Mouse (Mus musculus) embryonic stem cell, embryonic (primary cell): ENCODE results near the gene Trp73.

Experiments
- CTCF ChIA-PET, 4 experiments: fragments of 300-600 bp in 2 of 4; fragments of 350-600 bp in 2 of 4; sonication (Branson Sonifier 250); formaldehyde crosslinking; loops; one replicate each; lab custom pipeline; 2022; ENCODE audit warnings: inconsistent platforms in 2 of 4; lab: Charles Lee
- POLR2A ChIA-PET, 4 experiments: fragments of 300-600 bp in 2 of 4; fragments of 350-600 bp in 2 of 4; sonication (Branson Sonifier 250); formaldehyde crosslinking; loops; one replicate each; lab custom pipeline; 2022; ENCODE audit warnings: antibody characterized with exemption in 4 of 4, inconsistent platforms in 1 of 4; lab: Charles Lee

The Trp73 gene

DNA sequence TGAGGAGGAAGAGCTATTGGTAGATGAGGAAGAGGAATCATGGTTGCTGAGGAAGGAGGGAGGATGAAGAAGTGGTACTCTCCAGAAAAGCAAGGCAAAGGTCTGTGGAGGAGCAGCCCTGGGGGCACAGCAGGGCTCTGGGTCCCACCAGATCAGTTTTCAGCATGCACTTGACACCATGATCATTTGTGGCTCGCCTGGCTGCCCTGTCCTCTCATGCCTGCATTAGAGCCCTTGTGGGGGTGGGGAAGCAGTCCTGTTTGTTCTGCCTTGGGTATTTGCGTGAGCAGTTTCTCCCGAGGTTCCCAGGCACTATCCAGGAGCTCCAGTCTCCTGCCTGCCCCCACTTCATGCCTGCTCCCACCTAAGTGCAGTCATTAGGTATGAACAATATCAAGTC lies 102.9 kb downstream of the Trp73 start:
- ChIA-PET POLR2A (interaction anchor here in 1 of 4 experiments (2.6 kb wide), 1 partner anchor 22 kb away, joined by 7 read pairs; no protein-coding TSS in a partner anchor), CTCF (interaction anchor here (0.6 to 2.7 kb wide), 9 partner anchors 11 to 1028 kb away, joined by 3 to 11 read pairs (median 4); partner anchors contain the start of gene Smim1 (in 2 of the 4))

DNA sequence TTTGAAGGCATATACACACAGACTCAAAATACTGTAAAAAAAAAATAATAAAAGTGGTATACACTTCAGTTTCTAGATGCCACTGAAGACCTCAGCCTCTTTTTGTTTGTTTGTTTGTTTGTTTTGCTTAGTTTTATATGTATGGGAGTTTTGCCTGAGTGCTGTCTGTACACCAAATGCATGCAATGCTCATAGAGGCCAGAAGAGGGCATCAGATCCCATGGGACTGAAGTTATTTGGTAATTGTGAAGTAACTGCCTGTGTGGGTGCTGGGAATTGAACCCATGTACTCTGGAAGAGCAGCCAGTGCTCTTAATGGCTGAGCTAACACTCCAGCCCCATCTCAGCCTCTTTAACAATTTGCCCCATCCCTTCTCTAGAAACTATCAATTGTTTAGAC lies 111.4 kb downstream of the Trp73 start:
- ChIA-PET CTCF (interaction anchor here in 1 of 4 experiments (4.0 kb wide), 1 partner anchor 76 kb away, joined by 30 read pairs; no protein-coding TSS in a partner anchor), POLR2A (interaction anchor here in 2 of 4 experiments (0.6 to 1.0 kb wide), 2 partner anchors 8 to 52 kb away, joined by 3 read pairs; no protein-coding TSS in a partner anchor)

DNA sequence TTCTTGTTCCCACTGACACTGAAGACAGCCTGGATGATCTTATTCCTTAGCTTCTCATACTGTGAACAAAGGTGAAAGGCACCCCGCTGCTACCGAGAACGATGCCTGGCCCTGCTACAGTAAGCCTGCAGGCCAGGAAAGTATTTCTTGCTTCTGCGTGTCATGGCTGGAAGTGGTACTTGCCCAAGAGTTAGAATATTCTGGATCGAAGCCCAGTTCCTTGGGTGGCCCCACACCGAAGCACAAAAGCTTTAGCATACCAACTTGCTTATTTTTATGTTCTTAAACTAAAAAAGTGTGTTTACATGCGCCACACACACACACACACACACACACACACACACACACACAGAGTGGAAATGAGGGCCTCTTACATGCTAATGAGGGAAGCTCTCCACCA lies 111.9 kb downstream of the Trp73 start:
- POLR2A ChIA-PET = interaction anchor here in 1 of 4 experiments (0.6 kb wide), 1 partner anchor 51 kb away, joined by 3 read pairs; no protein-coding TSS in a partner anchor
- CTCF ChIA-PET = interaction anchor here in 2 of 4 experiments (0.6 to 4.0 kb wide), 6 partner anchors 45 to 933 kb away, joined by 3 to 30 read pairs (median 4); partner anchors contain the start of genes Arhgef16 (in 1 of the 2) and Hes5 (in 1 of the 2)

DNA sequence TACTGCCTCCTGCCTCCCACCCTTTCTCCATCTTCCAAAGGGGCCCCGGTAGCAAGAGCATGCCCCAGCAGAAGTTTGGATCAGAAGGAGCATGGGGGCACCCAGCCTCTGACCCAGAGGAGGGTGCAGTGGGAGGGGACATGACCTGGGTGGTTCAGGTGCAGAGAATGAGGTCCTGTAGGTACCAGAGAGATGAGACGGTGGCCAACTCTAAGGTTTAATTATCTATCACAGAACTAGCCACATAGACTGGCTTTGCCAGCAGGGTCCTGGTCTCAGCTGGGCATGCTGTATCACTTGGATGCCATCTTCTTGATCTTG lies 113.6 kb downstream of the Trp73 start:
- CTCF ChIA-PET = interaction anchor here (0.5 to 4.0 kb wide), 44 partner anchors 9 to 812 kb away, joined by 3 to 30 read pairs (median 4); partner anchors contain the start of genes Lrrc47 (in 2 of the 4), Arhgef16 (in 1 of the 4) and Tprgl (in 1 of the 4)
- POLR2A ChIA-PET = interaction anchor here in 2 of 4 experiments (1.0 to 2.5 kb wide), 4 partner anchors 13 to 79 kb away, joined by 3 to 11 read pairs (median 7); partner anchors contain the start of gene Lrrc47 (in 1 of the 2)

DNA sequence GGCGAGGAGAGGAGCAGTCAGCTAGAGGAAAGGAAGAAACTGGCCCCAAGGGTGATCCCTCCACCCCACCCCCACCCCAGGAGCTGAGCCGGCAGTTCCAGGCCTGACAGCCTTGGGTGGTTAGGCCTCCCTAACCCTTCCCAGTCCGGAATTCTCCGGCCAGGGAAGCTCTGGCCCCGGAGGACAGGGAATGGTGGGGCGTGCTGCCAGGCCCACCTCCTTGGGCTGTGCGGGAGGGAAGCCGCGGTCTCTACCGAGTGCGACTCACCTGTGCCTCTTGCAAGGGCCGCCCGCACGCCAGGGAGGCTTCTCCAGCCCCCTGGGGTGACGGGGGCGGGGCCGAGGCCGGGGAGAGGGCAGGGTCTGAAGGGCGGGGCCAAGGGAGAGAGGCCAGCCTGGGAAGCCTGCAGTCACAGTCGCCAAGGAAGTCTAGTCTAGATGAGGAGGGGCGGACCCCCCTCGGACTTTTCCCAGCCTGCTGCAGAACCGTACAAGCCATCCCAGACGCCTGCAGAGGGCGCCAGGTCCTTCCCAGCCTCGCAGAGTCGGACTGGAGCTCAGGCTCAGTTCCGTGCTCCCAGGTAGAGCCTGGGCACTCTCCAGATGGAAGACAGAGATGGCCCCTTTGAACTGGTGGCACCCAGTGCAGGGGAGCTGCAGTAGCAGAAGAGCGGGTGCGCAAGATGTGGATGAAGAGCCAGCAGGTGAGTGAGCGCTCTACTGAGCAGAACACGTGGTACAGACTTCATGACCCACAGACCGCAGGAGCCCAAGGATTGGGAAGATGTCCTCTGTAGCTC lies 114.2 kb downstream of the Trp73 start, which contains the start of gene Smim1:
Gene Smim1 (minus strand): TSS at position 590 of the 800 bp plus-strand sequence.
- ChIA-PET CTCF (interaction anchor here (0.5 to 4.0 kb wide), 50 partner anchors 9 to 1604 kb away, joined by 3 to 30 read pairs (median 3); partner anchors contain the start of genes Lrrc47 (in 2 of the 4), Arhgef16 (in 1 of the 4) and Tprgl (in 1 of the 4)), POLR2A (interaction anchor here (0.6 to 2.5 kb wide), 11 partner anchors 11 to 270 kb away, joined by 3 to 11 read pairs (median 5); partner anchors contain the start of gene Lrrc47 (in 2 of the 4))

DNA sequence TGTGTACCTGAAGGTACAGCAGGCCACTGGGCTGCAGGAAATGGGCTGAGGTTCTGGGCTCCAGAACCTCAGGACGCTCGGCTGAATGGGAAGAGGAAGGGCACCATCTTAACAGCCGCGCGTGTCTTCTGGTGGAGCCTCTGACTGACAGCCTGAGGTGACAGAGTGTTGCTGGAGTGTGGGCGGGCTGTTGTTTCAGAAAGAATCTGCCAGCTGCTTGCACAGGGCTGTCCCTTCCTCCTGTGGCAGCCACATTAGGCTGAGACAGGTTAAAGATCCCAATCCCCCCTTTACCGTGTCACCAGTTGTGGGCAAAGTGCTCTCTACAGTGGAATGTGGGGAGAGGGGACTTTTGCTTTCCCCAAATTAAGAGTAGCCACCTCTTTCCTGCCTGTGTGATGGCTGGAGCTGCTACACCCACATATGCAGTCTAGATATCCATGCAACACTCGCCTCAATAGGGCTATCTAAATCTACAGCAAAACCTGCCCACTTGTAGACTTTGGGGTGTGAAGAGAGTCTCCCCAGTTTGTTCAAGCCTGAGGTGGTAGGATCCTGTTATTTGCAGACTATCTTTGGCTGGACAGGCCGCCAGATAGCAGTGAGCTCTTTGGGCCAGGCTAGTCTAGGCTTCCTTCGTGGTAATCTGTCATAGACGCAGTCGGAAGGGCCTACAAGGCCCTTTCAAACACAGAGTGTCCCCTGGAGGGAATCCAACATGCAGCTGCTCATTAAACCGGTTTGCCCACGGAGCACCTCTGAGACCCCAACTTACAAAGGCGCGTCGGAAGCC lies 115.1 kb downstream of the Trp73 start:
- ChIA-PET CTCF (interaction anchor here in 3 of 4 experiments (0.5 to 4.0 kb wide), 19 partner anchors 8 to 1605 kb away, joined by 3 to 30 read pairs (median 4); partner anchors contain the start of gene Arhgef16 (in 1 of the 3)), POLR2A (interaction anchor here in 3 of 4 experiments (0.5 to 2.5 kb wide), 9 partner anchors 10 to 403 kb away, joined by 3 to 11 read pairs (median 5); partner anchors contain the start of genes Lrrc47 (in 2 of the 3) and A430005L14Rik (in 1 of the 3))

DNA sequence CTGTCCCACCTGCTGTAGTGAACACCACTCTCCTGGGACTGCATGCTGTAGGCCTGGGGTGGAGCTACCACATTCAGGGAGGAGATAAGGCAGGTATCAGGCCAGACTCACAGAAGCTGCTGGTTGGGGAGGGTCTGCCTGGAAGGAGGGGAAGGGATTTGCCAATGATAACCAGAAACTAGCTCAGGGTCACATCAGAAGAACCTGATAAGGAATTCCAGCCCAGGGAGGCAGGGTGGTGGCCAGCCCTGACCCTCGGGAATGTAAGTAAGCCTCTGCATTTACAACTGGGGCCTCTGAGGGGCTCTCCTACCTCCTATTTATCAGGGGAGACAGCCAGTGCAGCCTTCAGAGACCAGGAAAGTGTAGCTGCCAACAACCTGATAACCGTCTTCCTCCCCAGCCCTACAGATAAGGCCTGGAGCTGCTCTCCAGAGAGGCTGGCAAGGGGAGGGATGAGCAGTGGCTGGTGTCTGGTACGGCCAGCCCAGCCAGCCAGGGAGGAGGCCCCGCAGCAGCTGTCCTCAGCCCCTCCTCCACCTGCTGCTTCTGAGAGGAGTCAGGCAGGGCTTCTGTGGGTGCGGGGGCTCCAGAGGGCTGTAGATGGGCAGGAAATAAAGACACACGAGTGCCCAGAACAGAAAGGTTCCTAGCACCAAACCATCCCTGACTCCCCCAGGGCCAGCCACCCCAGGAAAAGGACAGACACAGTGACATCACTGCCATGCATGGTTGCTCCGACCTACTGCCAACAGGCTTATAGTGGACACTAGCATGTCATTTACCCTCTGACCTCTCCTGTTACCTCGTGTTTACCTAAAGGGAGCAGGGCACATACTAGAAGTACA lies 116.0 kb downstream of the Trp73 start:
- ChIA-PET POLR2A (interaction anchor here in 3 of 4 experiments (0.8 to 2.3 kb wide), 6 partner anchors 9 to 67 kb away, joined by 3 to 11 read pairs (median 5); partner anchors contain the start of genes A430005L14Rik (in 2 of the 3) and Lrrc47 (in 1 of the 3)), CTCF (interaction anchor here in 1 of 4 experiments (2.4 kb wide), 1 partner anchor 277 kb away, joined by 8 read pairs; the partner anchor contains the start of gene Arhgef16)

DNA sequence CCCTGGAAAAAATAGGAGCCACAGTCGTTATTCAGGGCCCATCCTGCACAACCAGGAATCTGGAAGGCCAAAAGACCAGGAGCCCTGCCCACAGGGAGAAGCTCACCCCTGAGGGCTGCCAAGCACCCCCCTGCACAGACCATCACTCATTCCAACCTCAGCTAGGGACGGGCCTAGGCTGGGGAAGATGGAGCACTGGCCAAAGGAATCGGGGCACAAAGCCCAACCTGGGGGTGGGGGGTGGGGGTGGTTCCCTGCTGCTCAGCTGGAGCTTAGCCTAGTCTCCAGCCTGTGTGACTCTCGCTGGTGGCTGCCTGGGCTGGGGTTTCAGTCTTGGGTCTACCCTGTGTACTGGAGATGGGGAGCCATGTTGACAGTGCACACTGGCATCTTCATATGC lies 117.2 kb downstream of the Trp73 start:
- ChIA-PET CTCF (interaction anchor here in 2 of 4 experiments (0.5 to 1.0 kb wide), 4 partner anchors 14 to 388 kb away, joined by 3 to 7 read pairs (median 4); no protein-coding TSS in a partner anchor), POLR2A (interaction anchor here in 3 of 4 experiments (0.7 to 2.3 kb wide), 4 partner anchors 11 to 189 kb away, joined by 3 to 10 read pairs (median 3); partner anchors contain the start of gene Lrrc47 (in 1 of the 3))

DNA sequence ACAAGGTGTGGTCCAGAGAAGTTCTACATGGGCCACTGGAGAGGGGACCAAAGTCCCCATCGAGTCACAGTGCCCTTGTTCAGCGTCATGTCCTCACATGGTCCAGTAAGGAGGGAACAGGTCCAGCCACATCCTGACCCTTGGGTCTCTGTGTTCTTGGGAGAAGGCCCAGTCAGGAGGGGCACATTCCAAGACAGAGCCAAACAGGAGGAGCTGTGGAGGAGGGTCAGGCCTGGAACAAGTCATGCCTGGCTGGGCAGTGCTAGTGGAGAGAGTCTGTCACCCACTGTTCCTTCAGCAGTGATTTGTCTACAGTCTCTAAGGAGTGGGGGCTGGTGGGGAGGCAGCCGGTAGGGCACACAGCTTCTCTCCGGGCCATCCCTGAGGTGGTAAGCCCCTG lies 117.6 kb downstream of the Trp73 start:
- CTCF ChIA-PET = interaction anchor here in 3 of 4 experiments (0.5 to 1.0 kb wide), 4 partner anchors 15 to 387 kb away, joined by 3 to 7 read pairs (median 4); no protein-coding TSS in a partner anchor
- POLR2A ChIA-PET = interaction anchor here in 3 of 4 experiments (0.7 to 3.0 kb wide), 6 partner anchors 10 to 189 kb away, joined by 3 to 12 read pairs (median 4); partner anchors contain the start of gene Lrrc47 (in 2 of the 3)

DNA sequence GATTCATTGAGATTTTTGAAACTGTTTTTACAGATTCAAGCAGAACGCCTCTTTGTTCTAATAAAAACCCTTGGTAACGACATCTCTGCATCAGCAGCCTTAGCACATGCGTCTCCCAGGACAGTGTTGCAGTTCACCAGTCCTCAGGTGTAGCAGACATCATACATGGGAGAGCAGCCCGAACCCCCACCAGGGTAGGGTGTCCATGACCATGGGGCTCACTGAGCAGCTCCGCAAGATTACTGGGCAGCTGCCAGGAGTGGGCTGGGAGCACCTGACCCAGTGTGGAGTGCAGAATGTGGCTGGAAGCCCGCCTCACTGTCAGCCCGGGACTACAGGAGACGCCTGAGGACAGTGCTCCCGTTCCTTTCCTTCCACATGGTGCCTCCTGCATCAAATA lies 118.6 kb downstream of the Trp73 start:
- ChIA-PET POLR2A (interaction anchor here in 3 of 4 experiments (0.6 to 3.0 kb wide), 6 partner anchors 10 to 537 kb away, joined by 3 to 12 read pairs (median 4); partner anchors contain the start of gene Lrrc47 (in 2 of the 3)), CTCF (interaction anchor here in 3 of 4 experiments (0.6 to 1.6 kb wide), 5 partner anchors 9 to 1376 kb away, joined by 3 to 8 read pairs (median 4); partner anchors contain the start of genes Lrrc47 (in 1 of the 3) and Tprgl (in 1 of the 3))

DNA sequence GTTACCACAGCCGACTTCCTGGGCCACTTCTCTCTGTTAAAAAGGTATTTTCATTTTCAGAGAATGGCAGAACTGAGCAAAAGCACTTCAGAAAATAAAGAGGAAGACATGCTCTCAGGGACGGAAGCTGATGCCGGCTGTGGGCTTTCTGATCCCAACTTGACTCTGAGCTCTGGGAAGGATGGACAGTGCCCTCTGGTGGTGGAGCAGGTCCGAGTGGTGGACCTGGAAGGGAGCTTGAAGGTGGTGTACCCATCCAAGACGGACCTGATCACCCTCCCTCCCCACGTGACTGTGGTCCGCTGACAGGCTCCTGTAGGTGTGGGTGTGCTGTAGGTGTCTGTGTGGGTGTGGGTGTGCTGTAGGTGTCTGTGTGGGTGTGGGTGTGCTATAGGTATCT lies 120.4 kb downstream of the Trp73 start:
- ChIA-PET POLR2A (interaction anchor here (0.7 to 3.0 kb wide), 6 partner anchors 8 to 1360 kb away, joined by 3 to 12 read pairs (median 3); partner anchors contain the start of gene Lrrc47 (in 2 of the 4)), CTCF (interaction anchor here (0.5 to 1.4 kb wide), 31 partner anchors 8 to 1319 kb away, joined by 3 to 8 read pairs (median 3); partner anchors contain the start of gene Lrrc47 (in 1 of the 4))

DNA sequence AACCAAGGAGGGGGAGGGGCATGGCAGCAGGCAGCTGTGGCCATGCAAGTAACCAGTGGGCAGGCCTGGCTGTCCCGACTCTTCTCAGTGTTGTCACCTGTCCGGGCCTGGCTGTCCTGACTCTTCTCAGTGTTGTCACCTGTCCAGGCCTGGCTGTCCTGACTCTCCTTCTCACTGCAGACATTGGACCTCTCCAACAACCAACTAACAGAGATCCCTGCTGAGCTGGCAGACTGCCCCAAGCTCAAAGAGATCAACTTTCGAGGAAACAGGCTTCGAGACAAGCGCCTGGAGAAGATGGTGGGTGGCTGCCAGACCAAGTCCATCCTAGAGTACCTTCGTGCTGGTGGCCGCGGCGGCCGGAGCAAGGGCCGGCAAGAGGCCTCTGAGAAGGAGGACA lies 124.5 kb downstream of the Trp73 start:
- POLR2A ChIA-PET = interaction anchor here in 3 of 4 experiments (0.6 to 1.7 kb wide), 7 partner anchors 9 to 355 kb away, joined by 3 to 7 read pairs (median 4); partner anchors contain the start of genes Smim1 (in 1 of the 3) and Tprgl (in 1 of the 3)

DNA sequence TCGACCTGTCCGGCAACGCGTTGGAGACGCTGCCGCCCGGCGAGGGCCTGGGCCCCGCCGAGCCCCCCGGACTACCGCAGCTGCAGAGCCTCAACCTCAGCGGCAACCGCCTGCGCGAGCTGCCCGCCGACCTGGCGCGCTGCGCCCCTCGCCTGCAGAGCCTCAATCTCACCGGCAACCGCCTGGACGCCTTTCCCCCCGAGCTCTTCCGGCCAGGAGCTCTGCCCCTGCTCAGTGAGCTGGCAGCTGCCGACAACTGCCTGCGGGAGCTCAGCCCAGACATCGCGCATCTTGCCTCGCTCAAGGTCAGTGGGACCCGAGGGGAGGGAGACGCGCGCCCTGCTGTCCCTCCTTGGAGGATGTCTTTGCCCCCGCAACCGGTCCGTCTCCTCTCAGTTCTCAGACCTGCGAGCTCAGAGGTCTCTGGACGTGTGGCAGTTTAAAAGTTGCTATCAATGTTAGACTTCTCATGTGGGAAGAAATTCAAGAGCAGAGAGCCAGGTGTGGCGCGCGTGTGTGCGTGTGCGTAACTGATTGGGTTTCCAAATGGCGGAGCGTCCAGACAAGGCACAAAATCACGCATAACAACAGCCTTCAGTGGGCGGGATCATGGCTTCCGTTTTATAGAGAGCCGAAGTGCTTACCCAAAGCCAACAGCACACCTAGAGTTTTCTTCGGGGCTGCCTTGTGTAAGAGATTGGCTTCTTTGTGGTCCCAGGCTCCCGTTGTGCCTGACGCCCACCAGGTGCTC lies 127.7 kb downstream of the Trp73 start:
- POLR2A ChIA-PET = interaction anchor here in 3 of 4 experiments (0.6 to 3.5 kb wide), 19 partner anchors 8 to 289 kb away, joined by 3 to 14 read pairs (median 4); partner anchors contain the start of genes A430005L14Rik (in 2 of the 3), Cep104 (in 2 of the 3), Dffb (in 2 of the 3) and Smim1 (in 2 of the 3)
- CTCF ChIA-PET = interaction anchor here in 3 of 4 experiments (0.7 to 1.9 kb wide), 8 partner anchors 7 to 776 kb away, joined by 3 to 8 read pairs (median 4); partner anchors contain the start of gene Smim1 (in 1 of the 3)

More for the DNA sequence above, 124.5 kb downstream of the Trp73 start:
- CTCF ChIA-PET = no interaction called here

DNA sequence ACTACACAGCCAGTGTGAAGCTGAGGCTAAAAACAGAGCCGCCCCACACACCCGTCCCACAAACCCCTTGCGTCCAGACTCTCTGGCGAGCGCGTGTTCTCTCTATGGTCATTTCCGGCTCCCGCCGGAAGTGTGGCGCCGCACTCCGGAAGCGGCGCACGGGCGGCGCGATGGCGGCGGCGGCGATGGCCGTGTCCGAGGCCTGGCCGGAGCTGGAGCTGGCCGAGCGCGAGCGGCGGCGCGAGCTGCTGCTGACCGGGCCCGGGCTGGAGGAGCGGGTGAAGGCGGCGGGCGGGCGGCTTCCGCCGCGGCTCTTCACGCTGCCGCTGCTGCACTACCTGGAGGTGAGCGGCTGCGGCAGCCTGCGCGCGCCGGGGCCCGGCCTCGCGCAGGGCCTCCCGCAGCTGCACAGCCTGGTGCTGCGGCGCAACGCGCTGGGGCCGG lies 128.3 kb downstream of the Trp73 start, which contains the start of gene Lrrc47:
Gene Lrrc47 (plus strand): TSS at position 86 of the 444 bp plus-strand sequence.
- CTCF ChIA-PET = interaction anchor here in 3 of 4 experiments (0.8 to 1.9 kb wide), 10 partner anchors 8 to 317 kb away, joined by 3 to 8 read pairs (median 4); partner anchors contain the start of gene Smim1 (in 2 of the 3)
- POLR2A ChIA-PET = interaction anchor here (0.6 to 3.5 kb wide), 27 partner anchors 8 to 413 kb away, joined by 3 to 14 read pairs (median 4); partner anchors contain the start of genes Cep104 (in 3 of the 4), Dffb (in 3 of the 4), A430005L14Rik (in 2 of the 4) and Smim1 (in 2 of the 4)
